Mouse (Mus musculus): ENCODE measurements at regions not wholly inside any gene's neighbourhood (a gene's known extent, or its start where the extent isn't known, plus 50 kb on each side); places are given as distances from the start of the nearest gene placed in this dataset.

GRCm38 (mm10) chr6:66124292-66124691, 171.9 kb downstream of the 4930544G11Rik start:
- no peak for DNase-seq (ENCODE audit: low read depth)
- TF ChIP-seq CTCF (IDR thresholded peaks at IDR 0.05; ENCODE audit: borderline replicate concordance, extremely low read depth, insufficient read depth, insufficient read length) (no peak), POLR2A (IDR thresholded peaks at IDR 0.05; ENCODE audit: borderline replicate concordance, extremely low read depth, insufficient read depth, insufficient read length, poor library complexity, severe bottlenecking) (no peak)

DNA sequence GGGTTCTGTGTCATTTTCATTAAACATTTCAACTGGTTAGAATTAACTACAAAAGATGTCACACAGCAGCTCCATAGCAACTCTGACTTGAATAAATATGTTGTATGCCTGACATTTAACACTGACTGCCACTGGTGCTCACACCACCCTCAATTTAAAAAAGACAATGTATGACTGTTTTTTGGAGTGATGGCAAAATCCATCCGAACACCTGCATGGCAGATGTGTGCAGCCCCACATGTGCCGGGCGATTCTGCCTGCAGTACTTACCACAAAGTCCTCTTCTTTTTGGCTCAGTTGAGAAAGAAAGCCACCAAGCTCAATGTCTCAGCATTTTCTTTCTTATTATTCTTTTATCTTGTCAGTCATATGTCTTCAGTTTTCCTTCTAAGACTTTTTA, 199.4 kb downstream of the 4930544G11Rik start:
- TF ChIP-seq CTCF (IDR thresholded peaks at IDR 0.05; ENCODE audit: borderline replicate concordance, extremely low read depth, insufficient read depth, insufficient read length) (no peak), POLR2A (IDR thresholded peaks at IDR 0.05; ENCODE audit: borderline replicate concordance, extremely low read depth, insufficient read depth, insufficient read length, poor library complexity, severe bottlenecking) (no peak)
- DNase-seq (ENCODE audit: low read depth) = no peak

DNA sequence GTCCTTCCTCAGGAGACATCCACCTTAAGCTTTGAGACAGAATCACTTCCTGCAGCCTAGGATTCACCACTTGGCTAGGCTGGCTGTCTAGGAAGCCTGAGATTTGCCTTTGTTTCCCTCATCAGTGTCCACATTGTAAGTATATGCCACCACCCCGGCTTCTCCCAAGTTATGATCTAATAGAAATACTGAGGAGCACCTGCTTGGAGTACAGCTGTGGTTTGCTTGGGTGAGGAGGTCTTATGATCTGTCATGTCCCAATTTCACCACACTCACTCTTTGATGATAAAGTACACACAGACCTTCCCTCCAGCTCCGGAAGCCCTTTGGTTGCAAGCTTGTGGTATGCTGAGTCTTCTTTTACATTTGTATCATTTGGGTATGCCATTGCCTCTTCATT, 202.4 kb downstream of the 4930544G11Rik start:
- no peak for DNase-seq (ENCODE audit: low read depth)
- no peak for TF ChIP-seq POLR2A (IDR thresholded peaks at IDR 0.05; ENCODE audit: borderline replicate concordance, extremely low read depth, insufficient read depth, insufficient read length, poor library complexity, severe bottlenecking)

DNA sequence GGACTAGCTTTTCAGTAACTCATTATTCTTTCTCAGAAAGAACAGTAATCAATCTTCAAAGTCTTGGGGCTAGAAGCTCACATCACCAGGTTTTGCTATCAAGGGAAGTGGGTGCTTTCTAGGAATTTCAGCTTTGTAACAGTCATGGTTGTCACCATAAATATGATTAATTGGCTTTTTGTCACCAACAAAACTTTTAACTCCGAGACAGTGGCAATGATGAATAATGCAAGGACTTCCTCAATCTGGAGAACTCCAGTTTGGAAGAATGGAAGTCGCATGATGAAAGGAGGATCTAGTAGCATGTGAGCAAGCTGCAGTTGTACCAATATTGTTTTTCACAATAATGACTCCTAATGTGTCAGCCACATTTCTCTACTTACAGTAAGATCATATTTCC, 208.4 kb downstream of the 4930544G11Rik start:
- TF ChIP-seq POLR2A (IDR thresholded peaks at IDR 0.05; ENCODE audit: borderline replicate concordance, extremely low read depth, insufficient read depth, insufficient read length, poor library complexity, severe bottlenecking) (no peak), CTCF (IDR thresholded peaks at IDR 0.05; ENCODE audit: borderline replicate concordance, extremely low read depth, insufficient read depth, insufficient read length) (no peak)
- no peak for DNase-seq (ENCODE audit: low read depth)

DNA sequence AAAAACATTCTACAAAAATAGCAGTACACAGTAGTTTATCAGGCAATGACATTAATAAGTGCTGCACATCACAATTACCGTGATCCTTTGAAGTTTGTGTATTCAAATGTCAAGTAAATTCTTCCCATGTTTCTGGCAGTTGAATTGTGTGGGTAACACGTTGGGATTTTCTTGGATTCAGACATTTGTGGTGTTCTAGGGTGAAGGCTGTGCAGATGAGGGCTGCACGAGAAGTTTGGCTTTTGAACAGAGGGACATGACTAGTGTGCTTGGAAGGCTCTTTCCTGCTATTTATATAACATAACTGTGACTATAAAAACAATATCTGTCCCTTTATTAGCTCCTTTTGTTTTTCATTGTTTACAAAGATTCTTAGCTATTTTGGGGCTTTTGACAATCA, 216.5 kb downstream of the 4930544G11Rik start:
- TF ChIP-seq CTCF (IDR thresholded peaks at IDR 0.05; ENCODE audit: borderline replicate concordance, extremely low read depth, insufficient read depth, insufficient read length) (no peak), POLR2A (IDR thresholded peaks at IDR 0.05; ENCODE audit: borderline replicate concordance, extremely low read depth, insufficient read depth, insufficient read length, poor library complexity, severe bottlenecking) (no peak)
- DNase-seq (ENCODE audit: low read depth) = no peak

GRCm38 (mm10) chr6:66197990-66198389, 245.6 kb downstream of the 4930544G11Rik start:
- TF ChIP-seq POLR2A (IDR thresholded peaks at IDR 0.05; ENCODE audit: borderline replicate concordance, extremely low read depth, insufficient read depth, insufficient read length, poor library complexity, severe bottlenecking) = no peak
- no peak for TF ChIP-seq CTCF (IDR thresholded peaks at IDR 0.05; ENCODE audit: borderline replicate concordance, extremely low read depth, insufficient read depth, insufficient read length)
- peak; percentile 77 for DNase-seq (ENCODE audit: low read depth)

- TF ChIP-seq POLR2A (IDR thresholded peaks at IDR 0.05; ENCODE audit: borderline replicate concordance, extremely low read depth, insufficient read depth, insufficient read length, poor library complexity, severe bottlenecking) (no peak), CTCF (IDR thresholded peaks at IDR 0.05; ENCODE audit: borderline replicate concordance, extremely low read depth, insufficient read depth, insufficient read length) (no peak)
Observed at GRCm38 (mm10) chr6:66200136-66200790, 247.9 kb downstream of the 4930544G11Rik start.

DNA sequence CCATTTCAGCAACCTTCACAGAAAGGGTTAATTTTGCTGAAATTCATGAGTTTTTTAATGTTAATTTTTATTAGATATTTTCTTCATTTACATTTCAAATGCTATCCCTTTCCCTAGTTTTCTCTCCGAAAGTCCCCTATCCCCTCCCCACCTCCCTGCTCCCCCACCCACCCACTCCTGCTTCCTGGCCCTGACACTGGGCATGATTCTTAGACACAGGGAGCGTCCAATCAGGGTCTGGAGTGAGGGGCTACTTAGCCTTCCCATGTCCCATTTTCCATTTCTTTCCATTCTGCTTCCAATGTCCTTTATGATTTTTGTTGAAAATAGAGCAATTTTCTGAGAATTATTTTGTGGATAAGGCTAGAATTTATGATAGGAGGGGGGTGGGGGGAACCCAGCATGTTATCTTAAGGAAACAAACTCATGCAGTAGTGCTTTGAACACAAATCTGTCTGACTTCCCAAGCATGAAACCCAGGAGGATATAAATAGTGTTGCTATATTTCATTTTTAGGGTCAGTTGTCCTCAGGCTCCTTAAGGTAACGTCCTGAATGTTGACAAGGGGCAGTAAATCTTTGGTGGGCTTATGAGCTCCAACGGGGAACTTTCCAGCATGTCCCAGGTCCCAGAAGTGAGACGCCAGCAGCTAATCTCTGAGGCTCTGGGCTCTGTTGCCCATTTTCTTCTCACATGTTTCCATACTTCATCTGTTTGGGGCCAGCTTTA, 254.0 kb downstream of the 4930544G11Rik start:
- TF ChIP-seq POLR2A (IDR thresholded peaks at IDR 0.05; ENCODE audit: borderline replicate concordance, extremely low read depth, insufficient read depth, insufficient read length, poor library complexity, severe bottlenecking) (no peak), CTCF (IDR thresholded peaks at IDR 0.05; ENCODE audit: borderline replicate concordance, extremely low read depth, insufficient read depth, insufficient read length) (no peak)
- no peak for DNase-seq (ENCODE audit: low read depth)

More at GRCm38 (mm10) chr6:66200136-66200790, 247.9 kb downstream of the 4930544G11Rik start:
- no peak for DNase-seq (ENCODE audit: low read depth)

- TF ChIP-seq POLR2A (IDR thresholded peaks at IDR 0.05; ENCODE audit: borderline replicate concordance, extremely low read depth, insufficient read depth, insufficient read length, poor library complexity, severe bottlenecking) (no peak), CTCF (IDR thresholded peaks at IDR 0.05; ENCODE audit: borderline replicate concordance, extremely low read depth, insufficient read depth, insufficient read length) (no peak)
- DNase-seq (ENCODE audit: low read depth) = peak; percentile 9
Observed at GRCm38 (mm10) chr6:66217543-66217942, 265.1 kb downstream of the 4930544G11Rik start.

DNA sequence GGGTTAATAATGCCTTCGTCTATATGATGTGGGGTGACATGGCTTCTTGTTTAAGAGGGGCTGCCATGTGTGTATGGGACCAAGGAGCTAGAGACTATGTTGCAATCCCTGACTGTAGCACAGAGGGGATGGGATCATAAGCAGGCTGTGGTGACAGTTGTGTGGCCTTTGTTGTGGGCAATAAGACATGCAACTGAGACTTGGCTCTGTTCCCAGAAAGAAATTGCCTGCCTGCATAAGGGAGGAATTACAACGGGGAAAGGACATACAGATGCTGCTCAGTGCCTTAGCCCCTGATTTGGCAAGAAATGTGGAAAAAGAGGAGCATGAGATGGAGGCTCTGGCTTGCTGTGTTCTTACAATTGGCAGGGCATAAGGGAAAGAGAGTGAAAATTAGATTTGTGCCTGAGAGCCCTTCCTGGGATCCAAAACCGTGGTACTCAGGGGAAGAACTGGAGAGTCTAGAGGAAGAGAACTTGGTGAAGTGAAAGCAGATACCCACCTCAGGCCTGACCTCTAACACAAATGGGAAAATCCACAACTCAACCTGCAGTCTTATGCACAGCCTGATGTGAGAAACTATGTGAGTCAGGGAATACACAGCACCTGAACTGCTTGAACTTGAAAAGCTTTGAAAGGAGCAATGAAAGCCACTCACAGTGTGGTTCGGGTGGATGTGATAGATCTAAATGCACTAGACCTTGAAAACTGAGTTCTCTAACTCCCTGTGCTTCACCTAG, 271.9 kb downstream of the 4930544G11Rik start:
- TF ChIP-seq POLR2A (IDR thresholded peaks at IDR 0.05; ENCODE audit: borderline replicate concordance, extremely low read depth, insufficient read depth, insufficient read length, poor library complexity, severe bottlenecking) = no peak
- TF ChIP-seq CTCF (IDR thresholded peaks at IDR 0.05; ENCODE audit: borderline replicate concordance, extremely low read depth, insufficient read depth, insufficient read length) = no peak
- DNase-seq (ENCODE audit: low read depth) = peak; percentile 95

DNA sequence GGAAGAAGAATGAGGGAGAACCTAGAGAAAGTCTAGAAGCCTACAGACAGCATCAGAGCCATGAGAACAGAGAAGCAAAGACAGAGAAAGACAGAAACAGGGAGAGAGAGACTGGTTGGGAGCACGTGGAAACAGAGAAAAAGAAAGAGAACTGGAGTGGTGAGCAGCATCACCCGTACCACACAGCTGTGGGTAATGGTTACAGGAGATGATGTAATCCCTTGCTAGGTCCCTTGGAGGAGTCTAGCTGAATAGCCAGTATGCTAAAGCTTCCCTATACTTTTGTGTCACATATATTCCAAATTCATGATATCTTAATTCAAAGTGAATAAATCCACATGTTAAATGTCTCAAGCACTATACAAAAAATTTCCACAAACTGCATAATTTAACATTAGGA, 284.0 kb downstream of the 4930544G11Rik start:
- DNase-seq (ENCODE audit: low read depth) = no peak
- TF ChIP-seq CTCF (IDR thresholded peaks at IDR 0.05; ENCODE audit: borderline replicate concordance, extremely low read depth, insufficient read depth, insufficient read length) (no peak), POLR2A (IDR thresholded peaks at IDR 0.05; ENCODE audit: borderline replicate concordance, extremely low read depth, insufficient read depth, insufficient read length, poor library complexity, severe bottlenecking) (no peak)
